Mouse (Mus musculus) forebrain, embryonic 13.5 days (tissue): ENCODE data around the gene Usp2. TPM values are rescaled to one million over a fixed set of nuclear protein-coding genes. Genes with fewer than 3 reads are reported as not detected.

Experiments used
- ATAC-seq: fragments of 200-750 bp; cut with Nextera tagmentation; 2 replicates; pipeline ENCODE4 v1.8.0; 2017
- H3K27ac ChIP-seq: fragments of 300-500 bp; sonication (generic); 2 replicates; pipeline ENCODE4 v1.5.1; 2015; ENCODE audit warnings: inconsistent platforms, mild to moderate bottlenecking, moderate library complexity
- H3K27me3 ChIP-seq: fragments of 300-500 bp; sonication (generic); 2 replicates; pipeline ENCODE4 v1.6.1; 2015; ENCODE audit warnings: mild to moderate bottlenecking, inconsistent platforms
- H3K36me3 ChIP-seq: fragments of 300-500 bp; sonication (generic); 2 replicates; pipeline ENCODE4 v1.6.1; 2015; ENCODE audit warnings: mild to moderate bottlenecking, inconsistent platforms; ENCODE audit not compliant: poor library complexity, severe bottlenecking
- H3K4me1 ChIP-seq: fragments of 300-500 bp; sonication (generic); 2 replicates; pipeline ENCODE4 v1.6.1; 2015; ENCODE audit warnings: inconsistent platforms
- H3K4me2 ChIP-seq: fragments of 300-500 bp; sonication (generic); 2 replicates; pipeline ENCODE4 v1.6.1; 2015; ENCODE audit warnings: inconsistent platforms, mild to moderate bottlenecking, moderate library complexity
- H3K4me3 ChIP-seq: fragments of 300-500 bp; sonication (generic); 2 replicates; pipeline ENCODE4 v1.5.1; 2015; ENCODE audit warnings: mild to moderate bottlenecking, inconsistent platforms
- H3K9ac ChIP-seq: fragments of 300-500 bp; sonication (generic); 2 replicates; pipeline ENCODE4 v1.6.1; 2015; ENCODE audit warnings: mild to moderate bottlenecking, inconsistent platforms
- H3K9me3 ChIP-seq: fragments of 300-500 bp; sonication (generic); replicated peaks from 2 replicates; pipeline ENCODE4 v1.6.1; 2016; ENCODE audit warnings: inconsistent platforms
- WGBS: fragments of 180-500 bp; shearing (Covaris S2); methylation state at CpG from one replicate; pipeline ENCODE4 v1.1.7; 2015; 5-methylcytosine and 5-hydroxymethylcytosine counted together
- polyA plus RNA-seq: library from polyadenylated mRNA; unstranded; fragments of >200 nt; fragmentation: Nextera tagmentation; extraction: Ambion mirVana; gene quantifications from 2 replicates; pipeline ENCODE4 v1.2.1, GENCODE M21; 2015

Usp2 gene
- polyA plus RNA-seq, 1 experiment from 2014 or later = 8.6 TPM

- Histone ChIP-seq H3K4me2 (peak overlapping the region; percentile 89), H3K27me3 (peaks cover 51% of the 10 kb centered on the region), H3K36me3 (peaks cover 4% of the 10 kb centered on the region; the same call in 1 of the 2 replicates), H3K27ac (no peak overlapping the region), H3K4me1 (peaks cover 56% of the 10 kb centered on the region), H3K4me3 (0 out of 2 replicates have a peak overlapping the region, but pooled peaks have one; percentile 52), H3K9me3 (no peaks in the 10 kb centered on the region), H3K9ac (peak overlapping the region; percentile 30; the same call in 1 of the 2 replicates)
- 12% methylated on average over 2 of the region's 2 CpGs for WGBS
- no peak for ATAC-seq
Observed at GRCm38 (mm10) chr9:44133287-44133686, 66.5 kb downstream of the Usp2 start.

DNA sequence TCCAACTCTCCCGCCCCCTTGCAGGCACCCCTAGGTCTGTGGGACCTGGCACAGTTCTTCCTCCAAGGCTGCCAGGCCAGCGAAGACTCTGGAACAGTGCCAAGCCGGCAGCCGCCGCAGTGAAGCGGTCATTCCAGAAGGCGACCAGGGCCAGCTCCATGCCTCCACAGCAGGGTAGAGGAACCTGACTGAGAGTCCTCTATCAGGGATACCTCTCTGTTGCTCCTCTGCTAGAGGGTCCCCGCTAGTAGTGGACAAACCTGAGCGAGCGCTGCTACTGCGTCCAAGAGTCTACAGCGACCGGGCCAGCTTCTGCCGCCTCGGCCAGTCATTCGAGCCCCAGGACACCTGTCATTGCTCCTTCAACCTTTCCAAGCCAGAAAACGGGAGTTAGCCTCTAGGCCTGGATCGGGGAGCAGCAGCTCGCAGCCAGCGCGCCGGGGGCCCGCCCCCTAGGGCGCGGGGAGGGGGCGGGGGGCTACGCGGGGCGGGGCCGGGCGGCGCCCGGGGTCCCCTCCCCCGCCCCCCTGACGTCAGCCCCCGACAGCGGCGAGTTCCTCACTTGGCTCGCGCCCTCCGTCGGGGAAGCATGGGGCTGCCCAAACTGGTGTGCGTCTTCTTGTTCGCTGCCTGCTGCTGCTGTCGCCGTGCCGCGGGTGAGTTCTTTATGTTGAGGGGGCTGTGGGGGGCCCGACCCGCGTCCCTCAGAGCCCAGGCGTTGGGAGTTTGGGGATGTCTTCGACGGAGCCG lies 67.5 kb downstream of the Usp2 start, which contains the start of gene Mcam:
Mcam (plus strand) TSS at position 369 of the 750 bp plus-strand sequence.
- Histone ChIP-seq H3K36me3 (peaks cover 6% of the 10 kb centered on the region; the same call in 1 of the 2 replicates), H3K4me2 (peak within 1 kb of the TSS; percentile 89), H3K27me3 (peaks cover 46% of the 10 kb centered on the region), H3K9me3 (no peaks in the 10 kb centered on the region), H3K27ac (peak within 1 kb of the TSS; percentile 35; the same call in 1 of the 2 replicates), H3K9ac (peak within 1 kb of the TSS; percentile 71), H3K4me1 (peaks cover 56% of the 10 kb centered on the region), H3K4me3 (peak within 1 kb of the TSS; percentile 52)
- WGBS = under 1% methylated on average over 55 of the region's 55 CpGs
- peak; percentile 46 for ATAC-seq

- Histone ChIP-seq H3K36me3 (peaks cover 12% of the 10 kb centered on the region; the same call in 1 of the 2 replicates), H3K9me3 (no peaks in the 10 kb centered on the region), H3K27ac (peak overlapping the region; percentile 35), H3K9ac (peak overlapping the region; percentile 71), H3K4me1 (peaks cover 49% of the 10 kb centered on the region), H3K4me3 (peak overlapping the region; percentile 52), H3K4me2 (peak overlapping the region; percentile 89), H3K27me3 (peaks cover 45% of the 10 kb centered on the region)
- peak; percentile 23 for ATAC-seq
- 2% methylated on average over 48 of the region's 49 CpGs for WGBS
Observed at GRCm38 (mm10) chr9:44134851-44135730, 68.3 kb downstream of the Usp2 start.

GRCm38 (mm10) chr9:44135731-44136411 lies 69.0 kb downstream of the Usp2 start:
- peak; percentile 41; the same call in 1 of the 2 replicates for ATAC-seq
- Histone ChIP-seq H3K9ac (peak overlapping the region; percentile 71), H3K4me3 (peak overlapping the region; percentile 52), H3K4me1 (peaks cover 46% of the 10 kb centered on the region), H3K27me3 (peaks cover 45% of the 10 kb centered on the region), H3K9me3 (no peaks in the 10 kb centered on the region), H3K4me2 (peak overlapping the region; percentile 89), H3K27ac (peak overlapping the region; percentile 35), H3K36me3 (peaks cover 16% of the 10 kb centered on the region; the same call in 1 of the 2 replicates)
- WGBS = 56% methylated on average over 7 of the region's 7 CpGs

DNA sequence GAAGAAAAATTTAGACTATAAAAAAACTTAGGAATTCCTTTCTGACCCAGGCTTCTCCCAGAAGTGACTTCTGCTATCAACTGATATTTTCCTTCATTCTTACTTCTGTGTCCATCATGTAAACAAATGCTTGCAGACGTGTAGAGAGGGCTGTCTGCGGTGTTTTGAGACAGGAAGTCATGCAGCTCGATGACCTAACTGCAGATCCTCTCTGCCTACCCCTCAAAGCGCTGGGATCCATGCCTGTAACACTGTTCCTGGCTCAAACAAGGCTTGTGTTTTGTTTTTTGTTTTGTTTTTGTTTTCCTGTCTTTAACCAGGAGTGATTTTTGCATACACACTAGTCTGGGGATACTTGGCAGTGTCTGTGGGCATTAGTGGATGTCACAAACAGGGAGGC lies 71.0 kb downstream of the Usp2 start:
- no peak overlapping the region for H3K4me2 ChIP-seq
- H3K27ac ChIP-seq = no peak overlapping the region
- peaks cover 41% of the 10 kb centered on the region for H3K4me1 ChIP-seq
- no peak overlapping the region for H3K9ac ChIP-seq
- no peaks in the 10 kb centered on the region for H3K9me3 ChIP-seq
- 79% methylated on average over 4 of the region's 4 CpGs for WGBS
- no peak for ATAC-seq
- peaks cover 31% of the 10 kb centered on the region for H3K36me3 ChIP-seq
- no peak overlapping the region for H3K4me3 ChIP-seq
- peaks cover 29% of the 10 kb centered on the region for H3K27me3 ChIP-seq

- Histone ChIP-seq H3K9me3 (no peaks in the 10 kb centered on the region), H3K27ac (no peak overlapping the region), H3K27me3 (no peaks in the 10 kb centered on the region), H3K4me3 (no peak overlapping the region), H3K4me1 (0 out of 2 replicates have a peak, but pooled peaks cover 5% of the 10 kb centered on the region), H3K9ac (no peak overlapping the region), H3K4me2 (no peak overlapping the region), H3K36me3 (peaks cover 57% of the 10 kb centered on the region)
- WGBS = 58% methylated on average over 5 of the region's 5 CpGs
- ATAC-seq = no peak
Observed at GRCm38 (mm10) chr9:44141951-44142350, 75.1 kb downstream of the Usp2 start.

GRCm38 (mm10) chr9:44143421-44143820 lies 76.6 kb downstream of the Usp2 start:
- Histone ChIP-seq H3K4me1 (0 out of 2 replicates have a peak, but pooled peaks cover 5% of the 10 kb centered on the region), H3K4me3 (no peak overlapping the region), H3K36me3 (peaks cover 56% of the 10 kb centered on the region), H3K9ac (no peak overlapping the region), H3K27me3 (no peaks in the 10 kb centered on the region), H3K9me3 (no peaks in the 10 kb centered on the region), H3K4me2 (no peak overlapping the region), H3K27ac (no peak overlapping the region)
- 72% methylated on average over 5 of the region's 5 CpGs for WGBS
- no peak for ATAC-seq

GRCm38 (mm10) chr9:44144023-44144717 lies 77.3 kb downstream of the Usp2 start:
- 0 out of 2 replicates have a peak, but pooled peaks cover 5% of the 10 kb centered on the region for H3K4me1 ChIP-seq
- peaks cover 59% of the 10 kb centered on the region for H3K36me3 ChIP-seq
- H3K4me3 ChIP-seq = no peak overlapping the region
- H3K27me3 ChIP-seq = no peaks in the 10 kb centered on the region
- H3K9me3 ChIP-seq = no peaks in the 10 kb centered on the region
- no peak overlapping the region for H3K9ac ChIP-seq
- no peak for ATAC-seq
- no peak overlapping the region for H3K27ac ChIP-seq
- H3K4me2 ChIP-seq = no peak overlapping the region
- WGBS = 35% methylated on average over 6 of the region's 8 CpGs

DNA sequence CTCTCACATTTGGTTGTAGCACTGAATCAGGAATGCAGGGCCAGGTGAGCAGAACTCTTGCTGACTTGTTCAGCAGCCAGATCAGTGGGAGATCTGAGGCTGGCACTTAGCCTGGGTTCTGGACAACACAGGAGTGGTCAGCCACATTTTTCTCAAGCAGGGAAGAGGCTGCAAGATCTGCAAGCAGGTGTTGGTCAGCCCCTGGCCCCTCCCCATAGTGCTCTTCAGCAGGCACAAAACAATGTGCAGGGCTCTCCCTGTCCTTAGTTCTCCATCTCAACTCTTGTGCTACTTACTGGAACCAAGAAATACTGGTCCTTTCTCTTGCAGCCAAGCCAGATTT lies 77.9 kb downstream of the Usp2 start:
- H3K36me3 ChIP-seq = peaks cover 59% of the 10 kb centered on the region
- no peak overlapping the region for H3K4me3 ChIP-seq
- H3K4me2 ChIP-seq = no peak overlapping the region
- H3K4me1 ChIP-seq = 0 out of 2 replicates have a peak, but pooled peaks cover 5% of the 10 kb centered on the region
- ATAC-seq = no peak
- H3K27ac ChIP-seq = no peak overlapping the region
- no peak overlapping the region for H3K9ac ChIP-seq
- no peaks in the 10 kb centered on the region for H3K9me3 ChIP-seq
- no peaks in the 10 kb centered on the region for H3K27me3 ChIP-seq
